Mouse (Mus musculus): ENCODE data around the gene Piezo1. TPM values are rescaled to one million over a fixed set of nuclear protein-coding genes. Genes with fewer than 3 reads are reported as not detected.

The Piezo1 gene
- total and polyA plus RNA-seq, 2 experiments from 2014 or later = 10.1 to 92.7 TPM

- ATAC-seq (ENCODE audit: insufficient read depth, low read depth) (no peak), DNase-seq (ENCODE audit: low spot score) (no peak)
- H3K4me1 ChIP-seq (ENCODE audit: control insufficient read depth, insufficient read depth) = peaks cover 20% of the 10 kb centered on the region
- WGBS = 26% methylated on average over 6 of the region's 6 CpGs
- H3K27me3 ChIP-seq (ENCODE audit: control insufficient read depth, insufficient read depth, low read length) = no peaks in the 10 kb centered on the region
- peak overlapping the region; percentile 94 for H3K27ac ChIP-seq (ENCODE audit: low read depth)
- peaks cover 18% of the 10 kb centered on the region for H3K36me3 ChIP-seq (replicated peaks; ENCODE audit: control insufficient read depth, insufficient read depth, low read length)
- H3K4me3 ChIP-seq (ENCODE audit: low read depth, low read length) = peak overlapping the region; percentile 57
- no peak for TF ChIP-seq CTCF (IDR thresholded peaks at IDR 0.05; ENCODE audit: low read depth)
- TF ChIP-seq EP300 (IDR thresholded peaks at IDR 0.05; ENCODE audit: low read depth) = no peak
- H3K4me2 ChIP-seq (ENCODE audit: low read depth, low read length) = peak overlapping the region; percentile 70
- H3K9me3 ChIP-seq (replicated peaks; ENCODE audit: control insufficient read depth, low read length) = no peaks in the 10 kb centered on the region
- peak overlapping the region; percentile 67; the same call in 1 of the 2 replicates for H3K9ac ChIP-seq (replicated peaks; ENCODE audit: low read depth, low read length)
Observed at GRCm38 (mm10) chr8:122566766-122567165, 15.6 kb upstream of the Piezo1 start.

- Histone ChIP-seq H3K36me3 (replicated peaks; ENCODE audit: control insufficient read depth, insufficient read depth, low read length) (no peaks in the 10 kb centered on the region), H3K4me3 (ENCODE audit: low read depth, low read length) (no peak overlapping the region), H3K4me2 (ENCODE audit: low read depth, low read length) (no peak overlapping the region), H3K4me1 (ENCODE audit: control insufficient read depth, insufficient read depth) (peaks cover 20% of the 10 kb centered on the region), H3K27me3 (ENCODE audit: control insufficient read depth, insufficient read depth, low read length) (no peaks in the 10 kb centered on the region), H3K27ac (ENCODE audit: low read depth) (no peak overlapping the region), H3K9ac (replicated peaks; ENCODE audit: low read depth, low read length) (no peak overlapping the region), H3K9me3 (replicated peaks; ENCODE audit: control insufficient read depth, low read length) (no peaks in the 10 kb centered on the region)
- DNase-seq (ENCODE audit: low spot score) (no peak), ATAC-seq (ENCODE audit: insufficient read depth, low read depth) (no peak)
- 78% methylated on average over 25 of the region's 25 CpGs for WGBS
- TF ChIP-seq EP300 (IDR thresholded peaks at IDR 0.05; ENCODE audit: low read depth) (no peak), CTCF (IDR thresholded peaks at IDR 0.05; ENCODE audit: low read depth) (no peak)
Observed at GRCm38 (mm10) chr8:122564363-122565352, 13.5 kb upstream of the Piezo1 start.

GRCm38 (mm10) chr8:122561199-122561598 lies 10.1 kb upstream of the Piezo1 start:
- ATAC-seq (ENCODE audit: insufficient read depth, low read depth) (no peak), DNase-seq (ENCODE audit: low spot score) (no peak)
- no peaks in the 10 kb centered on the region for H3K9me3 ChIP-seq (replicated peaks; ENCODE audit: control insufficient read depth, low read length)
- no peaks in the 10 kb centered on the region for H3K27me3 ChIP-seq (ENCODE audit: control insufficient read depth, insufficient read depth, low read length)
- H3K9ac ChIP-seq (replicated peaks; ENCODE audit: low read depth, low read length) = no peak overlapping the region
- H3K4me2 ChIP-seq (ENCODE audit: low read depth, low read length) = no peak overlapping the region
- TF ChIP-seq EP300 (IDR thresholded peaks at IDR 0.05; ENCODE audit: low read depth) (no peak), CTCF (IDR thresholded peaks at IDR 0.05; ENCODE audit: low read depth) (no peak)
- no peak overlapping the region for H3K4me3 ChIP-seq (ENCODE audit: low read depth, low read length)
- 65% methylated on average over 5 of the region's 5 CpGs for WGBS
- no peaks in the 10 kb centered on the region for H3K36me3 ChIP-seq (replicated peaks; ENCODE audit: control insufficient read depth, insufficient read depth, low read length)
- H3K4me1 ChIP-seq (ENCODE audit: control insufficient read depth, insufficient read depth) = no peaks in the 10 kb centered on the region
- no peak overlapping the region for H3K27ac ChIP-seq (ENCODE audit: low read depth)

GRCm38 (mm10) chr8:122558671-122559349 lies 7.7 kb upstream of the Piezo1 start:
- Histone ChIP-seq H3K4me2 (ENCODE audit: low read depth, low read length) (no peak overlapping the region), H3K27me3 (ENCODE audit: control insufficient read depth, insufficient read depth, low read length) (no peaks in the 10 kb centered on the region), H3K9ac (replicated peaks; ENCODE audit: low read depth, low read length) (no peak overlapping the region), H3K36me3 (replicated peaks; ENCODE audit: control insufficient read depth, insufficient read depth, low read length) (no peaks in the 10 kb centered on the region), H3K27ac (ENCODE audit: low read depth) (no peak overlapping the region), H3K4me1 (ENCODE audit: control insufficient read depth, insufficient read depth) (no peaks in the 10 kb centered on the region), H3K4me3 (ENCODE audit: low read depth, low read length) (no peak overlapping the region), H3K9me3 (replicated peaks; ENCODE audit: control insufficient read depth, low read length) (no peaks in the 10 kb centered on the region)
- peak; percentile 10; the same call in 1 of the 2 replicates for TF ChIP-seq CTCF (IDR thresholded peaks at IDR 0.05; ENCODE audit: low read depth)
- TF ChIP-seq EP300 (IDR thresholded peaks at IDR 0.05; ENCODE audit: low read depth) = no peak
- WGBS = 27% methylated on average over 8 of the region's 12 CpGs
- ATAC-seq (ENCODE audit: insufficient read depth, low read depth) = peak; percentile 39; the same call in 1 of the 2 replicates
- no peak for DNase-seq (ENCODE audit: low spot score)

- Histone ChIP-seq H3K4me3 (ENCODE audit: low read depth, low read length) (no peak overlapping the region), H3K27me3 (ENCODE audit: control insufficient read depth, insufficient read depth, low read length) (no peaks in the 10 kb centered on the region), H3K4me1 (ENCODE audit: control insufficient read depth, insufficient read depth) (no peaks in the 10 kb centered on the region), H3K36me3 (replicated peaks; ENCODE audit: control insufficient read depth, insufficient read depth, low read length) (no peaks in the 10 kb centered on the region), H3K27ac (ENCODE audit: low read depth) (peak overlapping the region; percentile 77; the same call in 1 of the 2 replicates), H3K9me3 (replicated peaks; ENCODE audit: control insufficient read depth, low read length) (no peaks in the 10 kb centered on the region), H3K4me2 (ENCODE audit: low read depth, low read length) (peak overlapping the region; percentile 30; the same call in 1 of the 2 replicates), H3K9ac (replicated peaks; ENCODE audit: low read depth, low read length) (no peak overlapping the region)
- DNase-seq (ENCODE audit: low spot score) = no peak
- ATAC-seq (ENCODE audit: insufficient read depth, low read depth) = no peak
- 47% methylated on average over 10 of the region's 10 CpGs for WGBS
- TF ChIP-seq CTCF (IDR thresholded peaks at IDR 0.05; ENCODE audit: low read depth) (no peak), EP300 (IDR thresholded peaks at IDR 0.05; ENCODE audit: low read depth) (no peak)
Observed at GRCm38 (mm10) chr8:122557248-122558038, 6.3 kb upstream of the Piezo1 start.
